Mouse (Mus musculus): ENCODE results near the gene Olfr1163. TPM values are rescaled to one million over a fixed set of nuclear protein-coding genes. Genes with fewer than 3 reads are reported as not detected.
"Not testable (repeated sequence)": the region's sequence is repeated elsewhere in the genome, so short reads cannot be mapped to it uniquely, and the experiment has no call there.

Gene Olfr1163
- not detected in 2 replicates for polyA plus RNA-seq (2016; fragmentation: Nextera tagmentation; extraction: Ambion mirVana)

DNA sequence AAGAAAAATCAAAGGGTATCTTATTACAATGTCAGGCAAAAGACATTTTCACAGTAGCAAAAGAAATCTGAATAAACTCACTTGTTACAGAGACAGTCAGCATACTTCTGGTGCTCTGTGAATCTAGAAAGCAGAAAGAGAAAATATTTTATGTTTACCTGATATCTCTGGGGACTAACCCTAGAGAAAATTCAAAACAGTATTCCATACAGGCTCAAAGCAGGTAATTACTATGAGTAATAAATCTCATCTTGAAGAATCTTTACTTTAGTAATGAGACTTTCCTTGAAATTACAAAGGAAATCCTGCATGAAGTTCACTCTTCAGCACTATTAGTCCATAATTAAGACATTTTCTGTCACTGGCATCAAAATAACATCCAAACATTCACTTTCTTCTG, at the start of gene Olfr1163:
TSS of gene Olfr1163 (minus strand) at position 101 of the 400 bp plus-strand sequence.
- H3K36me3 ChIP-seq, result no peaks in the 10 kb centered on the region
- no peak within 1 kb of the TSS for H3K4me3 ChIP-seq
- H3K4me2 ChIP-seq, result no peak within 1 kb of the TSS
- H3K9ac ChIP-seq, result no peak within 1 kb of the TSS
- no peaks in the 10 kb centered on the region for H3K9me3 ChIP-seq (replicated peaks)
- H3K27ac ChIP-seq, result no peak within 1 kb of the TSS
- H3K4me1 ChIP-seq, result no peaks in the 10 kb centered on the region
- no peak for ATAC-seq
- H3K27me3 ChIP-seq (replicated peaks), result no peaks in the 10 kb centered on the region

DNA sequence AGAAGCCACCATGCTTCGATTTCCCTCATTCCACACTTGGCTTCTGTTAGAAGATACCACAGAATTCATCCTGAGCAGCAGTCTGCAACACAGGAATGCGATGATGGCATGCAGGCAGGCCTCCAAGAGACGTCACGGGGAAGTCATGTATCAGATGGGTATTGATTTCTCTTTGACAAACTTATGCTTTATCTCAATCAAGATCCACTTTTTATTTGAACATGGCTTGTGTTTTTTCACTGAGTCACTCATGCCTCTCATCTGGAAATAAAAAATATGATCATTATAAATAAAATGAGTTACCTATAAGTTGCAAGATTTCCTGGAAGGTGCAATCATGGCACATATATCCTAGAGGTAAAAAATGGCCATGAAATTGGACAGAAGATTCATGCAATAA, 22.2 kb upstream of the Olfr1163 start, which contains the start of gene Olfr1164:
TSS of gene Olfr1164 (minus strand) at position 101 of the 400 bp plus-strand sequence.
- 64% methylated on average over 4 of the region's 4 CpGs for WGBS (ENCODE audit: insufficient replicate concordance)
- ATAC-seq, result no peak
- no peaks in the 10 kb centered on the region for H3K4me1 ChIP-seq
- H3K4me2 ChIP-seq, result no peak within 1 kb of the TSS
- H3K36me3 ChIP-seq, result no peaks in the 10 kb centered on the region
- no peak within 1 kb of the TSS for H3K27ac ChIP-seq
- no peaks in the 10 kb centered on the region for H3K27me3 ChIP-seq (replicated peaks)
- H3K9me3 ChIP-seq (replicated peaks), result no peaks in the 10 kb centered on the region
- no peak within 1 kb of the TSS for H3K4me3 ChIP-seq
- H3K9ac ChIP-seq, result no peak within 1 kb of the TSS

DNA sequence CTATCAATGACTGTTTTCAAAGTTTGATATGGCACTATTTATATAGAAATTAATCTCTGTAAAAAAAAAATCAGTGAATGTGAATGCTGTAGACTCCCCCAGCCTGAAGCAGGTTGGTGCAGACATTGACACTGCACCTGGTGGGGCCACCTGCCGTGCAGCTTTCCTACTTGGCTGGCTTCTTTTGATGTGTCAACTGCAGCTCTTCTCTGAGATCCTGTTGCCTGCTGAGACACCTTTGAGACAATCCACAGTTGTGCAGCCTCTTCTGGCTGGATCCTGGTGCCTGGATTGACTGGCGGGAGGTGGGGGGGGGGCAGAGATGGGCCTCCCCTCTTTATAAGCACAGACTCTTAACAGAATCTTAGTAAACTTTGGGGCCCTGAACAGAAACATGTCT, 8.0 kb downstream of the Olfr1163 start:
- Histone ChIP-seq H3K4me1 (no peaks in the 10 kb centered on the region), H3K27me3 (replicated peaks) (no peaks in the 10 kb centered on the region), H3K4me2 (no peak overlapping the region), H3K36me3 (no peaks in the 10 kb centered on the region), H3K4me3 (no peak overlapping the region), H3K27ac (no peak overlapping the region), H3K9ac (no peak overlapping the region), H3K9me3 (replicated peaks) (no peaks in the 10 kb centered on the region)
- 59% methylated on average over 2 of the region's 2 CpGs for WGBS (ENCODE audit: insufficient replicate concordance)
- no peak for ATAC-seq

DNA sequence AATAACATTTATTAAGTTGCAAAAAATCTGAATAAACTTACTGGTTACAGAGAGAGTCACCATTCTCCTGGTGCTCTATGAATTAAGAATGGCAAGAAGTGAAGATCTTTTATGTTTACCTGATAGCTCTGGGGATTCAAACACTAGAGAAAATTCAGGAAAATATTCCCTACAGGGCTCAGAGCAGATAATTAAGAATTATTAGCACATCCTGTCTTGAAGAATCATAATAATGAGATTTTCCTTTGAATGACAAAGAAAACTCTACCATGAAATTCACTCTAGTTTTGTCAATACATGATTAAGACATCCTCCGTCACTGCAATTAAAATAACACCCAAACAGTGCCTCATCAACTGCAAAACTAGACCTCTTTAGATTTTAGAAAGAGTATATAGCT, 20.6 kb downstream of the Olfr1163 start, which contains the start of gene Olfr1162:
TSS of gene Olfr1162 (minus strand) at position 101 of the 400 bp plus-strand sequence.
- Histone ChIP-seq H3K27me3 (replicated peaks) (no peaks in the 10 kb centered on the region), H3K4me2 (no peak within 1 kb of the TSS), H3K9ac (no peak within 1 kb of the TSS), H3K4me1 (no peaks in the 10 kb centered on the region), H3K27ac (no peak within 1 kb of the TSS), H3K36me3 (no peaks in the 10 kb centered on the region), H3K9me3 (replicated peaks) (no peaks in the 10 kb centered on the region), H3K4me3 (no peak within 1 kb of the TSS)
- 63% methylated on average over 1 of the region's 1 CpGs for WGBS (ENCODE audit: insufficient replicate concordance)
- no peak for ATAC-seq

DNA sequence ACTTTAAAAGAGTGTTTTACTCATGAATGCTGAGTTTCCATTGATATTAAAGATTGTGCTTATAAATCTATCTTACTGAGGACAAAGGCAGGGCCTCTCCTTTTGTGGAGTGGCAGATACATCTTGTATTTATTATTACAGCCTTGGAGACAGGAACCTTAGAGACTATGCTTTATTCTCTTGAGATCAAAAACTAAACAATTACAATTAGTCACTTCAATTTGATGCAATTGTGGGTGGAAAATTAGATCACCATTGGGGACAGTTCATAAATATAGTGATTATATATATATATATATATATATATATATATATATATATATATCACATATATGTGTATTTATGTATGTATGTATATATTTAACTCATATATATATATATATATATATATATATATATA, 34.0 kb downstream of the Olfr1163 start, which contains the start of gene Olfr73:
TSS of gene Olfr73 (minus strand) at position 101 of the 400 bp plus-strand sequence.
- no peak within 1 kb of the TSS for H3K4me2 ChIP-seq
- H3K27ac ChIP-seq, result no peak within 1 kb of the TSS
- no peak within 1 kb of the TSS for H3K4me3 ChIP-seq
- H3K9me3 ChIP-seq (replicated peaks), result no peaks in the 10 kb centered on the region
- no peaks in the 10 kb centered on the region for H3K27me3 ChIP-seq (replicated peaks)
- no peaks in the 10 kb centered on the region for H3K36me3 ChIP-seq
- H3K9ac ChIP-seq, result no peak within 1 kb of the TSS
- H3K4me1 ChIP-seq, result no peaks in the 10 kb centered on the region
- no peak for ATAC-seq

DNA sequence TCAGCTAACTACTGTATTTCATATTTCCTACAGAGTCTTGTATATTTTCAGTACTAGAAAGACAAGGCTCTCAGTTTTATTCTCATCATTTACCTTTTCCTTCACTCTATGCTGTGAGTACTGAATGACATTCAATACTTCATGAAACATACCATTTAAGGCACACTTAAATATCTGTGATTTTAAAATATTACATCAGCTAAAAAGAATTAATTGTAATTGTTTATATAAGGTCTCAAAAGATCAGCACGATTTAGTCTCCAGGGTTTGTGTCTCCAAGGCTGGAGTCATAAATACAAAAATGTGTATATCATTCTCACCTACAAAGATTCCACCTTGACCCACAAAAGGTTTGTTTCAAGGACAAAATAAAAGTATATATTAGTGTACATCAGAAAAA, 49.2 kb downstream of the Olfr1163 start, which contains the start of gene Olfr1161:
TSS of gene Olfr1161 (plus strand) at position 301 of the 400 bp plus-strand sequence.
- H3K27me3 ChIP-seq (replicated peaks); H3K9me3 ChIP-seq (replicated peaks); H3K4me2 ChIP-seq; H3K4me1 ChIP-seq; ATAC-seq; H3K36me3 ChIP-seq; H3K4me3 ChIP-seq; H3K27ac ChIP-seq; H3K9ac ChIP-seq: not testable (repeated sequence)
- 58% methylated on average over 1 of the region's 1 CpGs for WGBS (ENCODE audit: insufficient replicate concordance)

Other genes starting within 250 kb of the Olfr1163 start
- gene Olfr1148, start 241.3 kb downstream of the Olfr1163 start, polyA plus RNA-seq (2016; fragmentation: Nextera tagmentation; extraction: Ambion mirVana), result not detected in 2 replicates
- not detected in 2 replicates for gene Olfr1150-ps1, start 227.8 kb downstream of the Olfr1163 start, polyA plus RNA-seq (2016; fragmentation: Nextera tagmentation; extraction: Ambion mirVana)
- gene Olfr1151, start 216.0 kb downstream of the Olfr1163 start, polyA plus RNA-seq (2016; fragmentation: Nextera tagmentation; extraction: Ambion mirVana), result not detected in 2 replicates
- not detected in 2 replicates for gene Olfr1152, start 205.3 kb downstream of the Olfr1163 start, polyA plus RNA-seq (2016; fragmentation: Nextera tagmentation; extraction: Ambion mirVana)
- gene Olfr1153, start 176.9 kb downstream of the Olfr1163 start, polyA plus RNA-seq (2016; fragmentation: Nextera tagmentation; extraction: Ambion mirVana), result not detected in 2 replicates
- not detected in 2 replicates for gene Olfr1154, start 166.7 kb downstream of the Olfr1163 start, polyA plus RNA-seq (2016; fragmentation: Nextera tagmentation; extraction: Ambion mirVana)
- gene Olfr1155, start 126.7 kb downstream of the Olfr1163 start, polyA plus RNA-seq (2016; fragmentation: Nextera tagmentation; extraction: Ambion mirVana), result not detected in 2 replicates
- gene Olfr1156, start 118.7 kb downstream of the Olfr1163 start, polyA plus RNA-seq (2016; fragmentation: Nextera tagmentation; extraction: Ambion mirVana), result not detected in 2 replicates
- gene Olfr1157, start 103.5 kb downstream of the Olfr1163 start, polyA plus RNA-seq (2016; fragmentation: Nextera tagmentation; extraction: Ambion mirVana), result not detected in 2 replicates
- gene Olfr74, start 97.2 kb downstream of the Olfr1163 start, polyA plus RNA-seq (2016; fragmentation: Nextera tagmentation; extraction: Ambion mirVana), result not detected in 2 replicates
- not detected in 2 replicates for gene Olfr1158, start 81.7 kb downstream of the Olfr1163 start, polyA plus RNA-seq (2016; fragmentation: Nextera tagmentation; extraction: Ambion mirVana)
- not detected in 2 replicates for gene Olfr1160, start 63.6 kb downstream of the Olfr1163 start, polyA plus RNA-seq (2016; fragmentation: Nextera tagmentation; extraction: Ambion mirVana)
- gene Olfr1161, start 49.1 kb downstream of the Olfr1163 start, polyA plus RNA-seq (2016; fragmentation: Nextera tagmentation; extraction: Ambion mirVana), result not detected in 2 replicates
- gene Olfr73, start 34.1 kb downstream of the Olfr1163 start, polyA plus RNA-seq (2016; fragmentation: Nextera tagmentation; extraction: Ambion mirVana), result not detected in 2 replicates
- not detected in 2 replicates for gene Olfr1162, start 20.7 kb downstream of the Olfr1163 start, polyA plus RNA-seq (2016; fragmentation: Nextera tagmentation; extraction: Ambion mirVana)
- not detected in 2 replicates for gene Olfr1164, start 22.1 kb upstream of the Olfr1163 start, polyA plus RNA-seq (2016; fragmentation: Nextera tagmentation; extraction: Ambion mirVana)
- not detected in 2 replicates for gene Olfr1166, start 56.4 kb upstream of the Olfr1163 start, polyA plus RNA-seq (2016; fragmentation: Nextera tagmentation; extraction: Ambion mirVana)
- not detected in 2 replicates for gene Olfr1167, start 83.4 kb upstream of the Olfr1163 start, polyA plus RNA-seq (2016; fragmentation: Nextera tagmentation; extraction: Ambion mirVana)
- not detected in 2 replicates for gene Olfr1168, start 110.0 kb upstream of the Olfr1163 start, polyA plus RNA-seq (2016; fragmentation: Nextera tagmentation; extraction: Ambion mirVana)
- gene Olfr1170, start 156.5 kb upstream of the Olfr1163 start, polyA plus RNA-seq (2016; fragmentation: Nextera tagmentation; extraction: Ambion mirVana), result not detected in 2 replicates
- not detected in 2 replicates for gene Olfr1173, start 208.0 kb upstream of the Olfr1163 start, polyA plus RNA-seq (2016; fragmentation: Nextera tagmentation; extraction: Ambion mirVana)
- not detected in 2 replicates for gene Olfr1174-ps, start 243.3 kb upstream of the Olfr1163 start, polyA plus RNA-seq (2016; fragmentation: Nextera tagmentation; extraction: Ambion mirVana)